Mouse (Mus musculus) G1E (cell line): ENCODE data around the gene Rae1. TPM values are rescaled to one million over a fixed set of nuclear protein-coding genes. Genes with fewer than 3 reads are reported as not detected.

Experiments
- ATAC-seq: 2 replicates; pipeline ENCODE4 v1.8.0; 2016; ENCODE audit warnings: mild to moderate bottlenecking; ENCODE audit not compliant: insufficient number of reproducible peaks, poor library complexity, low FRiP score, severe bottlenecking; ENCODE audit errors: extremely low read depth
- DNase-seq: peaks from one replicate; pipeline ENCODE4 v3.0.0; 2012; ENCODE audit warnings: low spot score
- H3K27me3 ChIP-seq: 2 replicates; pipeline ENCODE4 v1.6.1; 2012; ENCODE audit warnings: mild to moderate bottlenecking, low read length, inconsistent platforms; ENCODE audit not compliant: insufficient read depth
- H3K36me3 ChIP-seq: replicated peaks from 2 replicates; pipeline ENCODE3; 2012; ENCODE audit warnings: mild to moderate bottlenecking, inconsistent platforms
- H3K4me1 ChIP-seq: 2 replicates; pipeline ENCODE4 v1.6.1; 2012; ENCODE audit warnings: low read depth, low read length, inconsistent platforms, mixed read lengths; ENCODE audit not compliant: insufficient read depth
- H3K4me3 ChIP-seq: 2 replicates; pipeline ENCODE4 v1.5.1; 2012; ENCODE audit warnings: low read depth, mild to moderate bottlenecking, inconsistent platforms, low read length, moderate library complexity, mixed read lengths
- H3K9me3 ChIP-seq: replicated peaks from 2 replicates; pipeline ENCODE4 v1.6.1; 2012; ENCODE audit warnings: inconsistent platforms
- CTCF ChIP-seq: IDR thresholded peaks from 2 replicates; pipeline ENCODE4 v1.5.1; 2012; ENCODE audit warnings: low read depth, low read length, inconsistent platforms, mixed read lengths
- GATA1 ChIP-seq: IDR thresholded peaks from 2 replicates; pipeline ENCODE4 v1.6.1; 2012; ENCODE audit warnings: borderline replicate concordance, low read length, inconsistent platforms, mixed read lengths
- GATA2 ChIP-seq: IDR thresholded peaks from 2 replicates; pipeline ENCODE4 v1.6.1; 2012; ENCODE audit warnings: low read depth, low read length, inconsistent platforms, borderline replicate concordance
- POLR2AphosphoS5 ChIP-seq: IDR thresholded peaks from 2 replicates; pipeline ENCODE4 v1.6.1; 2012; ENCODE audit warnings: low read depth, low read length, inconsistent platforms; ENCODE audit not compliant: insufficient replicate concordance
- TAL1 ChIP-seq: conservative IDR thresholded peaks from 2 replicates; pipeline ENCODE4 v1.6.1; 2012; ENCODE audit warnings: low read depth, low read length, inconsistent platforms, mixed read lengths
- polyA plus RNA-seq: library from polyadenylated mRNA; stranded (reverse); fragments of >175 nt; gene quantifications from 2 replicates; pipeline ENCODE4 v1.2.3, GENCODE M21; 2012
- total RNA-seq, 2 experiments: library from RNA; stranded (forward) in 1 of 2; stranded (reverse) in 1 of 2; fragments of 200-1000 nt in 1 of 2; fragments of >200 nt in 1 of 2; fragmentation: Nextera tagmentation in 1 of 2; gene quantifications; 2 replicates each; pipeline ENCODE4 v1.2.3; 2014 to 2017

Gene Rae1
- total and polyA plus RNA-seq, 3 experiments: 60.2 to 165 (median 92.4) TPM

- ATAC-seq (no peak; the same call in 1 of the 2 replicates), DNase-seq (no peak)
- peaks cover 7% of the 10 kb centered on the region for H3K36me3 ChIP-seq
- TF ChIP-seq GATA2 (no peak), POLR2AphosphoS5 (no peak), GATA1 (no peak), TAL1 (no peak), CTCF (no peak)
- H3K9me3 ChIP-seq: no peaks in the 10 kb centered on the region
- no peak overlapping the region for H3K4me3 ChIP-seq
- peaks cover 24% of the 10 kb centered on the region; the same call in 1 of the 2 replicates for H3K27me3 ChIP-seq
- H3K4me1 ChIP-seq: peaks cover 34% of the 10 kb centered on the region
Observed at GRCm38 (mm10) chr2:173056303-173056881, 56.5 kb downstream of the Rae1 start.

GRCm38 (mm10) chr2:173056882-173057315 lies 57.0 kb downstream of the Rae1 start:
- Histone ChIP-seq H3K36me3 (peaks cover 7% of the 10 kb centered on the region), H3K9me3 (no peaks in the 10 kb centered on the region), H3K4me1 (peaks cover 38% of the 10 kb centered on the region), H3K4me3 (no peak overlapping the region), H3K27me3 (peaks cover 20% of the 10 kb centered on the region; the same call in 1 of the 2 replicates)
- ATAC-seq: peak; percentile 62; the same call in 1 of the 2 replicates
- TF ChIP-seq TAL1 (no peak), GATA2 (no peak), GATA1 (no peak), POLR2AphosphoS5 (no peak)
- no peak for DNase-seq

GRCm38 (mm10) chr2:173057623-173058022 lies 57.7 kb downstream of the Rae1 start:
- DNase-seq (no peak), ATAC-seq (no peak)
- TF ChIP-seq POLR2AphosphoS5 (no peak), TAL1 (no peak), GATA2 (no peak), GATA1 (no peak), CTCF (no peak)
- H3K9me3 ChIP-seq: no peaks in the 10 kb centered on the region
- H3K4me3 ChIP-seq: no peak overlapping the region
- H3K36me3 ChIP-seq: peaks cover 7% of the 10 kb centered on the region
- peaks cover 46% of the 10 kb centered on the region for H3K4me1 ChIP-seq
- peaks cover 17% of the 10 kb centered on the region; the same call in 1 of the 2 replicates for H3K27me3 ChIP-seq

GRCm38 (mm10) chr2:173058263-173058662 lies 58.3 kb downstream of the Rae1 start:
- ATAC-seq: no peak
- no peak overlapping the region for H3K4me3 ChIP-seq
- no peak for TF ChIP-seq GATA1
- no peak for TF ChIP-seq CTCF
- TF ChIP-seq POLR2AphosphoS5: no peak
- TF ChIP-seq GATA2: no peak
- TF ChIP-seq TAL1: no peak
- no peak for DNase-seq
- no peaks in the 10 kb centered on the region for H3K9me3 ChIP-seq
- H3K4me1 ChIP-seq: peaks cover 48% of the 10 kb centered on the region
- H3K36me3 ChIP-seq: peaks cover 7% of the 10 kb centered on the region
- peaks cover 13% of the 10 kb centered on the region; the same call in 1 of the 2 replicates for H3K27me3 ChIP-seq

- no peaks in the 10 kb centered on the region for H3K9me3 ChIP-seq
- ATAC-seq: no peak
- no peak for TF ChIP-seq POLR2AphosphoS5
- no peak for TF ChIP-seq GATA2
- TF ChIP-seq CTCF: no peak
- no peak for TF ChIP-seq GATA1
- no peak for TF ChIP-seq TAL1
- H3K4me1 ChIP-seq: peaks cover 45% of the 10 kb centered on the region
- DNase-seq: no peak
- peaks cover 13% of the 10 kb centered on the region for H3K36me3 ChIP-seq
- H3K4me3 ChIP-seq: no peak overlapping the region
- H3K27me3 ChIP-seq: 0 out of 2 replicates have a peak, but pooled peaks cover 3% of the 10 kb centered on the region
Observed at GRCm38 (mm10) chr2:173060450-173060849, 60.5 kb downstream of the Rae1 start.

GRCm38 (mm10) chr2:173061443-173062351 lies 61.8 kb downstream of the Rae1 start:
- H3K4me3 ChIP-seq: peak overlapping the region; percentile 58
- no peak for TF ChIP-seq TAL1
- no peak for TF ChIP-seq CTCF
- TF ChIP-seq GATA2: no peak
- TF ChIP-seq GATA1: no peak
- no peak for TF ChIP-seq POLR2AphosphoS5
- peaks cover 38% of the 10 kb centered on the region for H3K4me1 ChIP-seq
- ATAC-seq: peak; percentile 87
- 0 out of 2 replicates have a peak, but pooled peaks cover 3% of the 10 kb centered on the region for H3K27me3 ChIP-seq
- H3K36me3 ChIP-seq: peaks cover 13% of the 10 kb centered on the region
- peak; percentile 80 for DNase-seq
- H3K9me3 ChIP-seq: no peaks in the 10 kb centered on the region
